Comparison of ENCODE assay signal across 21 mouse cellular contexts in genomic region chr14:14032842-14033241, GRCm38 (mm10).
"Had no signal": no experiment of that assay in that cellular context is flagged by ENCODE, and none has a peak within 500 bp of the region (broad histone marks: within the 10 kb centered on the region; RNA-seq: fewer than 3 reads in every experiment).

No protein-coding gene starts in this region.

- DNase-seq: cerebellum, adult 8-10 months; cerebellum, adult 9-10 months; cerebellum, adult 9-11 months; cerebellum, postnatal 10 days; cerebellum, postnatal 14 days; cerebellum, postnatal 25 days; cerebellum, postnatal 36 days; embryo, embryonic 11 days; forebrain, postnatal 0 days; gastrocnemius, adult 2 months; gastrocnemius, postnatal 10 days; gastrocnemius, postnatal 14 days; gastrocnemius, postnatal 25 days; gastrocnemius, postnatal 36 days; heart, adult 11 months; heart, adult 18-20 months; heart, adult 2 months had no signal

- ATAC-seq: forebrain, embryonic 13.5 days; forebrain, embryonic 14.5 days; forebrain, embryonic 15.5 days; forebrain, embryonic 16.5 days; forebrain, postnatal 0 days had no signal
